Mouse (Mus musculus) liver, embryonic 14.5 days (tissue): Measurements from ENCODE around the gene Fus. TPM values are rescaled to one million over a fixed set of nuclear protein-coding genes. Genes with fewer than 3 reads are reported as not detected.

Source experiments
- ATAC-seq: fragments of 200-750 bp; cut with Nextera tagmentation; 2 replicates; pipeline ENCODE4 v1.8.0; 2017; ENCODE audit warnings: moderate number of reproducible peaks, mild to moderate bottlenecking, moderate library complexity; ENCODE audit not compliant: insufficient read depth
- DNase-seq, 3 experiments: peaks; one replicate each; pipeline ENCODE4 v3.0.0-alpha.2; 2012 to 2013; ENCODE audit warnings: low read depth in 3 of 3, low spot score in 3 of 3
- H3K27ac ChIP-seq: fragments of 300-500 bp; sonication (generic); 2 replicates; pipeline ENCODE4 v1.5.1; 2014; ENCODE audit warnings: moderate library complexity, mild to moderate bottlenecking, control low read depth, inconsistent platforms
- H3K27me3 ChIP-seq: fragments of 300-500 bp; sonication (generic); 2 replicates; pipeline ENCODE4 v1.6.1; 2014; ENCODE audit warnings: mild to moderate bottlenecking, low read length, moderate library complexity; ENCODE audit not compliant: control insufficient read depth, insufficient read depth
- H3K36me3 ChIP-seq: fragments of 300-500 bp; sonication (generic); replicated peaks from 2 replicates; pipeline ENCODE4 v1.6.1; 2014; ENCODE audit warnings: low read depth; ENCODE audit not compliant: control insufficient read depth, insufficient read depth
- H3K4me1 ChIP-seq, 2 experiments: fragments of 200-500 bp in 1 of 2; fragments of 300-500 bp in 1 of 2; sonication (generic) in 1 of 2; replicated peaks; 2 replicates each; pipeline ENCODE4 v1.6.1; 2012 to 2014; ENCODE audit warnings: antibody characterized with exemption in 1 of 2, inconsistent platforms in 1 of 2, low read length in 1 of 2; ENCODE audit not compliant: control insufficient read depth in 2 of 2, insufficient read depth in 2 of 2
- H3K4me2 ChIP-seq: fragments of 300-500 bp; sonication (generic); 2 replicates; pipeline ENCODE4 v1.6.1; 2014; ENCODE audit warnings: low read depth, mild to moderate bottlenecking, control low read depth, moderate library complexity
- H3K4me3 ChIP-seq, 2 experiments: fragments of 200-500 bp in 1 of 2; fragments of 300-500 bp in 1 of 2; sonication (generic) in 1 of 2; 2 replicates each; pipeline ENCODE4 v1.5.1; 2012 to 2014; ENCODE audit warnings: low read depth in 2 of 2, low read length in 2 of 2, mild to moderate bottlenecking in 2 of 2, control low read depth in 1 of 2, inconsistent platforms in 1 of 2, moderate library complexity in 1 of 2; ENCODE audit not compliant: insufficient read depth in 1 of 2
- H3K9ac ChIP-seq: fragments of 300-500 bp; sonication (generic); replicated peaks from 2 replicates; pipeline ENCODE4 v1.6.1; 2014; ENCODE audit warnings: mild to moderate bottlenecking, control low read depth, moderate library complexity
- H3K9me3 ChIP-seq: fragments of 300-500 bp; sonication (generic); 2 replicates; pipeline ENCODE4 v1.6.1; 2016; ENCODE audit warnings: low read length, mixed read lengths; ENCODE audit not compliant: control insufficient read depth
- CTCF ChIP-seq: IDR thresholded peaks from 2 replicates; pipeline ENCODE4 v1.5.1; 2016; ENCODE audit warnings: antibody characterized with exemption, low read depth, control low read depth
- EP300 ChIP-seq: IDR thresholded peaks from 2 replicates; pipeline ENCODE4 v1.6.1; 2016; ENCODE audit warnings: antibody characterized with exemption, low read depth
- WGBS: fragments of 180-500 bp; shearing (Covaris S2); extraction: QIAGEN DNeasy Blood & Tissue Kit; methylation state at CpG from one replicate; pipeline ENCODE4 v1.1.7; 2014; ENCODE audit not compliant: insufficient replicate concordance; 5-methylcytosine and 5-hydroxymethylcytosine counted together
- polyA plus RNA-seq, 2 experiments: library from polyadenylated mRNA; depleted of rRNA in 1 of 2; stranded (reverse) in 1 of 2; unstranded in 1 of 2; fragments of >200 nt; fragmentation: Nextera tagmentation in 1 of 2; extraction: Ambion mirVana in 1 of 2; gene quantifications; 2 replicates each; pipeline versions ENCODE4 v1.2.1 to v1.2.3; 2012 to 2014

Gene Fus
- 169 and 278 TPM in 2 replicates for polyA plus RNA-seq (2012; rRNA removed)
- polyA plus RNA-seq (2014; fragmentation: Nextera tagmentation; extraction: Ambion mirVana), result 15.8 and 17.1 TPM in 2 replicates

- WGBS, result under 1% methylated on average over 89 of the region's 92 CpGs
- no peaks in the 10 kb centered on the region for H3K9me3 ChIP-seq
- H3K4me1 ChIP-seq, result peaks cover 9 to 10% of the 10 kb centered on the region in 2 experiments
- DNase-seq, result peak; percentile 85 to 87 (median 87)
- no peaks in the 10 kb centered on the region for H3K27me3 ChIP-seq
- peak; percentile 92 for ATAC-seq
- H3K36me3 ChIP-seq, result peaks cover 28% of the 10 kb centered on the region
- H3K27ac ChIP-seq, result peak within 1 kb of the TSS; percentile 82
- H3K4me2 ChIP-seq, result peak within 1 kb of the TSS; percentile 96
- H3K9ac ChIP-seq, result peak within 1 kb of the TSS; percentile 84
- peak within 1 kb of the TSS; percentile 86 to 95 for H3K4me3 ChIP-seq
- TF ChIP-seq EP300 (peak; percentile 65), CTCF (peak; percentile 40)
Measured at GRCm38 (mm10) chr7:127967004-127967921, at the start of gene Fus. TSS of gene Fus (plus strand) at chr7:127967457.

GRCm38 (mm10) chr7:127918203-127918602, 49.1 kb upstream of the Fus start:
- WGBS, result 46% methylated on average over 3 of the region's 3 CpGs
- H3K36me3 ChIP-seq, result no peaks in the 10 kb centered on the region; the same call in 1 of the 2 replicates

GRCm38 (mm10) chr7:127919290-127919689, 48.0 kb upstream of the Fus start:
- Histone ChIP-seq H3K36me3 (no peaks in the 10 kb centered on the region; the same call in 1 of the 2 replicates), H3K9ac (no peak overlapping the region), H3K9me3 (no peaks in the 10 kb centered on the region), H3K27ac (no peak overlapping the region), H3K4me1 (peaks cover 0 to 7% of the 10 kb centered on the region in 2 experiments; a peak in 1 of 4 replicates), H3K27me3 (no peaks in the 10 kb centered on the region), H3K4me2 (no peak overlapping the region), H3K4me3 (no peak overlapping the region)
- WGBS, result 58% methylated on average over 7 of the region's 7 CpGs
- ATAC-seq (0 out of 2 replicates have a peak, but pooled peaks have one; percentile 14), DNase-seq (no peak)
- TF ChIP-seq EP300 (no peak), CTCF (peak; percentile 47)

More at GRCm38 (mm10) chr7:127918203-127918602, 49.1 kb upstream of the Fus start:
- H3K4me1 ChIP-seq, result peaks cover 1 to 8% of the 10 kb centered on the region in 2 experiments; a peak in 3 of 4 replicates
- no peak overlapping the region for H3K4me3 ChIP-seq
- H3K9ac ChIP-seq, result no peak overlapping the region
- no peak overlapping the region for H3K4me2 ChIP-seq
- no peak for DNase-seq
- no peaks in the 10 kb centered on the region for H3K27me3 ChIP-seq
- H3K27ac ChIP-seq, result no peak overlapping the region
- no peaks in the 10 kb centered on the region for H3K9me3 ChIP-seq
- TF ChIP-seq EP300 (no peak), CTCF (peak; percentile 76)
- no peak for ATAC-seq

GRCm38 (mm10) chr7:127921516-127921915, 45.7 kb upstream of the Fus start:
- 46% methylated on average over 8 of the region's 8 CpGs for WGBS
- TF ChIP-seq CTCF (peak; percentile 65), EP300 (no peak)
- Histone ChIP-seq H3K9me3 (no peaks in the 10 kb centered on the region), H3K36me3 (no peaks in the 10 kb centered on the region; the same call in none of the 2 replicates), H3K4me1 (peaks cover 0 to 7% of the 10 kb centered on the region in 2 experiments; a peak in 1 of 4 replicates), H3K9ac (no peak overlapping the region), H3K27me3 (no peaks in the 10 kb centered on the region), H3K27ac (no peak overlapping the region), H3K4me3 (no peak overlapping the region), H3K4me2 (no peak overlapping the region)
- ATAC-seq (no peak), DNase-seq (no peak)
